21 mouse cellular contexts compared by ENCODE assay signal in genomic region chr16:48356417-48356816, GRCm38 (mm10). TPM values are rescaled to one million over a fixed set of nuclear protein-coding genes. Genes with fewer than 3 reads are reported as not detected.
DNase-seq lines count a peak whose midpoint lies in the region; ATAC-seq and TF ChIP-seq lines count a peak whose summit lies in the region.
"Had no signal": no experiment of that assay in that cellular context is flagged by ENCODE, and none has a peak within 500 bp of the region (broad histone marks: within the 10 kb centered on the region; RNA-seq: fewer than 3 reads in every experiment).

No protein-coding gene starts in this region.

- no peak for ATAC-seq in hindbrain, postnatal 0 days
- ATAC-seq: forebrain, embryonic 15.5 days had no signal

- TF ChIP-seq CTCF in hindbrain, postnatal 0 days (IDR thresholded peaks at IDR 0.05; ENCODE audit: low read depth): no peak

- 91% methylated on average over 1 of the region's 1 CpGs for WGBS in hindbrain, postnatal 0 days

- H3K36me3 ChIP-seq in hindbrain, postnatal 0 days (ENCODE audit: insufficient read depth, low read length): no peaks in the 10 kb centered on the region
- H3K36me3 ChIP-seq: forebrain, embryonic 15.5 days; heart, embryonic 13.5 days; hindbrain, embryonic 13.5 days had no signal

- no peaks in the 10 kb centered on the region for H3K9me3 ChIP-seq in hindbrain, postnatal 0 days (ENCODE audit: low read length)
- H3K9me3 ChIP-seq: forebrain, embryonic 15.5 days; heart, embryonic 13.5 days; hindbrain, embryonic 13.5 days had no signal

- DNase-seq in heart, postnatal 10 days: peak; percentile 4 to 8
- DNase-seq in heart, postnatal 14 days: no peak
- peak; percentile 36 for DNase-seq in 3T3-L1 (ENCODE audit: low read depth, low spot score)
- DNase-seq in adrenal gland, adult 2 months: peak; percentile 72
- peak; percentile 3 for DNase-seq in lung, postnatal 14 days
- DNase-seq in hindbrain, postnatal 0 days (ENCODE audit: low spot score): no peak
- no peak for DNase-seq in cerebellum, adult 9-11 months
- no peak for DNase-seq in ovary, adult 18-20 months (ENCODE audit: low spot score)
- DNase-seq: cerebellum, postnatal 10 days; gastrocnemius, adult 2 months; kidney, adult 11 months; kidney, postnatal 36 days; midbrain, embryonic 14.5 days; right cerebral cortex, postnatal 25 days; thymus, postnatal 4 days had no signal

- H3K4me2 ChIP-seq in hindbrain, postnatal 0 days (ENCODE audit: low read depth, low read length): no peak overlapping the region
- H3K4me2 ChIP-seq: forebrain, embryonic 15.5 days; heart, embryonic 13.5 days; hindbrain, embryonic 13.5 days; liver, embryonic 11.5 days had no signal

- no peak overlapping the region for H3K9ac ChIP-seq in hindbrain, postnatal 0 days (replicated peaks; ENCODE audit: low read length)
- H3K9ac ChIP-seq: forebrain, embryonic 15.5 days; heart, embryonic 13.5 days; hindbrain, embryonic 13.5 days had no signal

- H3K27ac ChIP-seq in hindbrain, postnatal 0 days: no peak overlapping the region
- H3K27ac ChIP-seq: forebrain, embryonic 15.5 days; gastrocnemius, adult 2 months; heart, embryonic 13.5 days; hindbrain, embryonic 13.5 days had no signal

- no peak overlapping the region for H3K4me3 ChIP-seq in hindbrain, postnatal 0 days (ENCODE audit: low read length)
- H3K4me3 ChIP-seq: forebrain, embryonic 15.5 days; gastrocnemius, adult 2 months; heart, embryonic 13.5 days; hindbrain, embryonic 13.5 days had no signal

- no peaks in the 10 kb centered on the region for H3K4me1 ChIP-seq in hindbrain, postnatal 0 days (ENCODE audit: insufficient read depth, low read length)
- H3K4me1 ChIP-seq: forebrain, embryonic 15.5 days; heart, embryonic 13.5 days; hindbrain, embryonic 13.5 days had no signal

- H3K27me3 ChIP-seq in hindbrain, postnatal 0 days (ENCODE audit: insufficient read depth, low read length): no peaks in the 10 kb centered on the region
- H3K27me3 ChIP-seq: forebrain, embryonic 15.5 days; heart, embryonic 13.5 days; hindbrain, embryonic 13.5 days had no signal

- intact Hi-C loops in heart, postnatal 10 days (cut with DNase I): no loop called here
- intact Hi-C loops in heart, postnatal 14 days (cut with DNase I): no loop called here

RNA-seq across cellular contexts. Expression of gene Dppa2, which starts 52.7 kb away (rescaled TPM):
- not detected for total RNA-seq in heart, postnatal 10 days (2021)
- total RNA-seq in heart, postnatal 14 days (2021): not detected
- total RNA-seq in adrenal gland, adult 2 months (2021): not detected
- polyA plus RNA-seq in adrenal gland, adult 2 months (2012; rRNA removed): not detected in 2 replicates
- 0.26 TPM in 1 of 2 replicates, not detected in the other for total RNA-seq in hindbrain, postnatal 0 days (2014; rRNA removed)
- 0.11 TPM in 1 of 2 replicates, not detected in the other for polyA plus RNA-seq in hindbrain, postnatal 0 days (2015; fragmentation: Nextera tagmentation; extraction: Ambion mirVana)
- total RNA-seq: gastrocnemius, adult 2 months; layer of hippocampus, postnatal 14 days; left cerebral cortex, postnatal 36 days had no signal
- polyA plus RNA-seq: forebrain, embryonic 15.5 days; heart, embryonic 13.5 days; midbrain, embryonic 14.5 days had no signal

RNA-seq across cellular contexts. Expression of gene Gm5485, which starts 55.8 kb away (rescaled TPM):
- not detected for total RNA-seq in heart, postnatal 10 days (2021)
- total RNA-seq in heart, postnatal 14 days (2021): not detected
- total RNA-seq in adrenal gland, adult 2 months (2021): not detected
- not detected in 2 replicates for polyA plus RNA-seq in adrenal gland, adult 2 months (2012; rRNA removed)
- not detected in 2 replicates for total RNA-seq in hindbrain, postnatal 0 days (2014; rRNA removed)
- not detected in 2 replicates for polyA plus RNA-seq in hindbrain, postnatal 0 days (2015; fragmentation: Nextera tagmentation; extraction: Ambion mirVana)
- total RNA-seq: gastrocnemius, adult 2 months; layer of hippocampus, postnatal 14 days; left cerebral cortex, postnatal 36 days had no signal
- polyA plus RNA-seq: forebrain, embryonic 15.5 days; heart, embryonic 13.5 days; hindbrain, embryonic 13.5 days; liver, embryonic 11.5 days; midbrain, embryonic 14.5 days had no signal

Comparison
In these comparisons a context has a peak if more than half of its experiments do, and no peak if none do; other contexts are left out.
1. DNase-seq: peak in heart, postnatal 10 days (2 of 2), 3T3-L1 (single experiment), adrenal gland, adult 2 months (single experiment) and lung, postnatal 14 days (single experiment); none in heart, postnatal 14 days (0 of 2), hindbrain, postnatal 0 days (single experiment), cerebellum, adult 9-11 months (single experiment) and ovary, adult 18-20 months (single experiment).